Mouse (Mus musculus) left cerebral cortex, adult 8-10 months (tissue): ENCODE measurements around the gene Zfp85. TPM values are rescaled to one million over a fixed set of nuclear protein-coding genes. Genes with fewer than 3 reads are reported as not detected.

Experiments
- total RNA-seq, 4 experiments: library from RNA; stranded (reverse); gene quantifications; 2 replicates each; pipeline ENCODE4 v1.2.4; 2022

Zfp85 gene
- total RNA-seq, 4 experiments from 2014 or later = 6.6 to 10.2 (median 6.6) TPM

Other genes with a start within 250 kb of the Zfp85 start
- gene Gm26965, start 229.1 kb downstream of the Zfp85 start, total RNA-seq = 1 to 10 TPM in 1 of 4 experiments, under 1 TPM in 1, not detected in 2; 0.83 to 1.3 TPM
- 10 to 100 TPM; 21.2 to 24.7 (median 21.6) TPM for gene Zfp87, start 229.1 kb downstream of the Zfp85 start, total RNA-seq
- 10 to 100 TPM in 2 of 4 experiments, 1 to 10 TPM in 2; 9.5 to 12.2 (median 10.8) TPM for gene Zfp748, start 201.4 kb downstream of the Zfp85 start, total RNA-seq
- 10 to 100 TPM in 1 of 4 experiments, 1 to 10 TPM in 3; 8.1 to 10.6 (median 8.9) TPM for gene Zfp729b, start 145.5 kb downstream of the Zfp85 start, total RNA-seq
- gene Gm49345, start 117.5 kb downstream of the Zfp85 start, total RNA-seq = 1 to 10 TPM in 2 of 4 experiments, under 1 TPM in 2; 0.89 to 3.2 (median 1.7) TPM
- gene Zfp729a, start 117.4 kb downstream of the Zfp85 start, total RNA-seq = 10 to 100 TPM in 3 of 4 experiments, 1 to 10 TPM in 1; 7.8 to 13.7 (median 10.4) TPM
- gene Zfp738, start 68.2 kb downstream of the Zfp85 start, total RNA-seq = 10 to 100 TPM; 21.5 to 29.8 (median 22.6) TPM
- gene Zfp65, start 26.1 kb downstream of the Zfp85 start, total RNA-seq = 10 to 100 TPM; 13.1 to 14.0 (median 13.6) TPM
- 1 to 10 TPM; 3.4 to 6.4 (median 5.6) TPM for gene Zfp493, start 24.5 kb upstream of the Zfp85 start, total RNA-seq
- 10 to 100 TPM in 1 of 4 experiments, 1 to 10 TPM in 3; 5.7 to 10.3 (median 7.9) TPM for gene Zfp273, start 58.5 kb upstream of the Zfp85 start, total RNA-seq
- gene Gm10037, start 75.9 kb upstream of the Zfp85 start, total RNA-seq = 10 to 100 TPM in 1 of 4 experiments, 1 to 10 TPM in 3; 7.7 to 10.7 (median 9.4) TPM
- not detected for gene BC048507, start 108.1 kb upstream of the Zfp85 start, total RNA-seq